Mouse (Mus musculus): ENCODE results near the gene Olfr472.
"Not testable (repeated sequence)": the region's sequence is repeated elsewhere in the genome, so short reads cannot be mapped to it uniquely, and the experiment has no call there.

Gene Olfr472

GRCm38 (mm10) chr7:107897602-107898001 lies at the start of gene Olfr472:
Gene Olfr472 (plus strand): TSS chr7:107897902.
- no peak for DNase-seq (ENCODE audit: low spot score)

GRCm38 (mm10) chr7:107930146-107930545 lies 32.4 kb downstream of the Olfr472 start, which contains the start of gene Olfr473:
Gene Olfr473 (plus strand): TSS chr7:107930446.
- DNase-seq (ENCODE audit: low spot score) = no peak

GRCm38 (mm10) chr7:107952539-107952938 lies 54.8 kb downstream of the Olfr472 start:
- DNase-seq (ENCODE audit: low spot score) = not testable (repeated sequence)

GRCm38 (mm10) chr7:107954343-107954742 lies 56.6 kb downstream of the Olfr472 start, which contains the start of gene Olfr474:
Gene Olfr474 (plus strand): TSS chr7:107954643.
- DNase-seq (ENCODE audit: low spot score) = no peak

Data from urinary bladder, postnatal 25 days (tissue).